Mouse (Mus musculus) spleen, embryonic (tissue): Measurements from ENCODE around the gene Fpr3.
"Not testable (repeated sequence)": the region's sequence is repeated elsewhere in the genome, so short reads cannot be mapped to it uniquely, and the experiment has no call there.

ENCODE experiments used
- CTCF ChIA-PET: fragments of 350-600 bp; sonication (Branson Sonifier 250); formaldehyde crosslinking; loops from one replicate; lab custom pipeline; 2022; lab: Charles Lee

Gene Fpr3

GRCm38 (mm10) chr17:17882672-17883071 is 5.0 kb upstream of the Fpr3 start:
- CTCF ChIA-PET = no interaction called here

- CTCF ChIA-PET = no interaction called here
These were observed 3.8 kb upstream of the Fpr3 start, which contains the start of gene Fpr1 for GRCm38 (mm10) chr17:17883840-17884239. TSS of gene Fpr1 (minus strand) at chr17:17883940.

GRCm38 (mm10) chr17:17889732-17890425 is 2.2 kb downstream of the Fpr3 start:
- CTCF ChIA-PET = no interaction called here

- CTCF ChIA-PET = no interaction called here
These were observed 8.4 kb downstream of the Fpr3 start for GRCm38 (mm10) chr17:17896039-17896438.

- CTCF ChIA-PET = no interaction called here
These were observed 11.6 kb downstream of the Fpr3 start for GRCm38 (mm10) chr17:17899268-17899667.

GRCm38 (mm10) chr17:17900768-17901167 is 13.1 kb downstream of the Fpr3 start:
- CTCF ChIA-PET = no interaction called here

- CTCF ChIA-PET = interaction anchor here (0.6 kb wide), 1 partner anchor 459 kb away, joined by 3 read pairs; no protein-coding TSS in a partner anchor
These were observed 22.2 kb downstream of the Fpr3 start for GRCm38 (mm10) chr17:17909636-17910421.

GRCm38 (mm10) chr17:17912618-17913017 is 25.0 kb downstream of the Fpr3 start:
- CTCF ChIA-PET = not testable (repeated sequence)

GRCm38 (mm10) chr17:17917376-17917775 is 29.7 kb downstream of the Fpr3 start:
- CTCF ChIA-PET = no interaction called here

GRCm38 (mm10) chr17:17917782-17918181 is 30.1 kb downstream of the Fpr3 start:
- CTCF ChIA-PET = no interaction called here

- CTCF ChIA-PET = no interaction called here
These were observed 85.8 kb downstream of the Fpr3 start for GRCm38 (mm10) chr17:17973443-17973842.

- CTCF ChIA-PET = not testable (repeated sequence)
These were observed 93.6 kb downstream of the Fpr3 start for GRCm38 (mm10) chr17:17981232-17981631.

GRCm38 (mm10) chr17:18004752-18005151 is 117.1 kb downstream of the Fpr3 start:
- CTCF ChIA-PET = no interaction called here
